Mouse (Mus musculus): ENCODE measurements around the gene Ak5.
"Not testable (repeated sequence)": the region's sequence is repeated elsewhere in the genome, so short reads cannot be mapped to it uniquely, and the experiment has no call there.

The Ak5 gene

DNA sequence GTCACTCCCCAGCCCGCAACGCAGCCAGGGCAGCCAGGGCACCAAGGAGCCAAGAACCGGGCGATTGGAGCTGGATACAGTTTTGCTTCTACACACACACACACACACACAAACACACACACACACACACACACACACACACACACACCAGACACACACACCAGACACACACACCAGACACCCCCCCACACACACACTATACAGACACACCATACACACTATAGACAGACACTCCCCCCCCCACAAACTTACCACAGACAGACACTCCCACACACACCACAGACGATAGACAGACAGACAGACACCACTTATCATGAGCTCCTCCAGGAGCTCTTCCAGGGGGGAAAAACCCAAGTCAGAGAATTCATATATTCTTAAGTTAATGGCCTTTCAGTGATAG lies at the start of gene Ak5:
Ak5 (minus strand) TSS at position 122 of the 400 bp plus-strand sequence.
- no peak for DNase-seq

DNA sequence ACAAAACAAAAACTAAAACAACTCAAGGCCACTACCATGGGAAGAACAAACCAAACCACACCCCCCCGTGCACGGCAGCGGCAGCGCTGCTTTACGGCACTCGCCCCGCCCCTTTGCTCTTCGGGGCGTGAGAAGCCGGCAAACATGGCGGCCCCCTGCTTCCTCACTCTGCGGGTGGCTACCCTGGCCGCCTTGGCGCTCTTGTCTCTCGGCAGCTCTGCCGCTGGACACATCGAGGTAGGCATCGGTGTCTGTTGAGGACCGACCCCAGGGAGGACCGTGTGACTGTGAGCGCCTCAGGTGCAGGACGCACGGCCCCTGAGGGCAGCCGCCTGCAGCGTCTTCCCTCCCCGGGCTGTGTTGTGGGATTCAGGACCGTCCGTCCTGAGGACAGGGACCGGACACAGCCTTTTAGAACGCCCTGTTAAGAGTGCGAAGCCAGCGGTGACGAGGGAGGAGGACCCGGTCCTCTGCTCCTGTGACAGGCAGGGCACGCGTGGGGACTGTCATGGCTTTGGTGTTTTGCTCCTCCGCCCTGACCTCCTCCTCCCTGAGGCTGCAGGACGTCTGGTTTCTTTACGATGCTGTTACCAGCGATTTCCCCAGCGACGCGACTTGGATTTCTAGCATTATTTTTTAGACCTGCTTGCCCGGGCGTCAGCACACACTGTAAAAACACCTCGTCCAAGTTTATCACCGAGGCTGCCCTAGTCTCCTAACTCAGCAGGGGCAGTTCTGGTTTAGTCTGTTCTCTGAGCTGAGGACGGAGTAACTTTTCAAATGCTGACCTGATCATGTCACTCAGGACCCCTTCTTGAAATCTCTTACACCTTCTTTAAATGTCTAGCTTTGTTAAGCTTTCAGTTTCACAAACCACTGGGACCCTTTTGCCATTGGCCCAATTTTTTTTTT lies 46.1 kb upstream of the Ak5 start, which contains the start of gene Pigk:
Pigk (plus strand) TSS at position 110 of the 912 bp plus-strand sequence.
- DNase-seq, result peak; percentile 88

DNA sequence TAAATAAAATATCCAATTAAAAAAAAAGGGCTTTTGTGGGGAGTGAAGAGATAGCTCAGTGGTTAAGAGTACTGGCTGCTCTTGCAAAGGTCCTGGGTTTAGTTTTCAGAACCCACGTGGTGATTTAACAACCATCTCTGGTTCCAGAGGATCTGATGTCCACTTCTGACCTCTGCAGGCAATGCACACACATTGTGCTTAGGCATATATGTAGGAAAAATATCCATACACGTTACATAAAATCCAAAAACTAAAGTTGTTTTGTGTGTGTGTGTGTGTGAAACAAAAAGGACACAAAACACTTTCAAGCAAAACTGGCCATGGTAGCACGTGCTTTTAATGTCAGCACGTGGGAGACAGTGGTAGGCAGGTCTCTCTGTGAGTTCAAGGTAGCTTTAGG lies 44.8 kb upstream of the Ak5 start:
- DNase-seq, result no peak

DNA sequence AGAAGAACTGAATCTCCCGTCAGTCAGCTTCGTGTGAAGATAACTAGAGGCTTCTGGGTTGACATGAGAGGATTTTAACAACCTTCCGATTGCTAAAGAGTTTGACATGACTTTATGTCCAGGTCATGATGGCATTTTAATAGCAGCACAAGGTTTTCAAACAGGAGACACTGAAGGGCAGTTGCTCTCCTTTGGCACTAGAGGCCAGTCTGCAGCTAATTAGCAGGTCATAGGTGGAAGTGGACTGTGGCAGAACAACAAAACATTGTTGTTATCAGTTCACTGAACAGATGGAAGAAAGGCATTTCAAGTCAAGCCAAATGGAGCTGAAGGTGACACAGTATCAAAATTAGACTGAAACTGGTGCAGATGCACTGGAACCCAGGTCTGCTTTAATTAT lies 41.8 kb upstream of the Ak5 start:
- DNase-seq, result no peak

DNA sequence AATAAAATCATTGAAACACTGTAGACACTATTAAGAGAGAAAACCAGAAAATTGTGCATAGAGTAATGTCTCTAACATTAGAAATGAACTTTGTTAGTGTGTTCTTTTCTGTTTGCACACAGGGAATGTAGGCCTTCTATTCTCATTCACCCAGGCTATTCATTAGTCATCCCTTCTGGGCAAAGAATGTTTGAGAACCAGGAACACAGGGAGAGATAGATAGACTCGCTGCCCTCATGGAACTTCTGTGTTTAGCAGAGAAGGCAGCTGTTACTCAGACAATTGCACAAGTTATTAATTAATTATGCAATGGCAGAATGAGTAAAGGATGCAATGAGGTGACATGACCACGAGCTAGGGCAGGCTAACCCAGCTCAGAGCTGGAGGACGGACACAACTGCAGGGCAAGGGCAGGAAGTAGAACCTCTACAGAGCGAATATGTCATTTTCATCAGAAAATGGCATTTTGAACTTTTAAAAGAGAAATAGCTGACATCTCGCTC lies 39.2 kb upstream of the Ak5 start:
- no peak for DNase-seq

DNA sequence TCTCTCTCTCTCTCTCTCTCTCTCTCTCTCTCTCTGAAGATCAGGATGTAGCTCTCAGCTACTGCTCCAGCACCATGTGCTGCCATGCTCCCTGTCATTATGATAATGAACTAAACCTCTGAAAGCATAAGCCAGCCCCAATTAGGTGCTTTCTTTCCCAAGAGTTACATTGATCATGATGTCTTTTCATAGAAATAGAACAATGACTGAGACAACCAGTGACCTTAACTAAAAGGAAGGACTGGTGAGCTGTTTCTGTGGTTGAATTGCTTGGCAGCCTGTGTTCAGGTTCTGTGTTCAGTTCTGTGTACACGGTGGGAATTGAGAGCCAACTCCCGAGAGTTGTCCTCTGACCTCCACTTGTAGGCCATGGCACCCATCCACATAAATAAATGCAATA lies 38.7 kb upstream of the Ak5 start:
- no peak for DNase-seq

DNA sequence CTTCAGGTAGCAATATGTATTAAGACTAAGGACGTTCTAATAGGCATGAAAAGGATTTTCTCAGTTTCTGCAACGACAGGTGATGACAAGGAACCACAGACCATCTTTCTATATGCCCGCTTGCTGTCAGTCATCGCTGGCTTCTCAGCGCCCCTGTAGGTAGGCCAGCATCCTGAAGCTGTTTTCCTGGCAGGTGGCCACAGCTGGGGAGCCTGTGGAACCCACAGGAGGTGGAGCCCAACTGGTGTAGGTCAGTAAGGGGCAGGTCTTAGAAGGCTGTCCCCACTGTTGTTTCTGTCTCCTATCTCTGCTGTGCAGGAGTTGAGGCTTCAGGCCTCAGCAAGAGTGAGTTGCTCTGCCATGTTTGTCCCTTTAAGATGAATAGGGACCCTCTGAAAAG lies 37.7 kb upstream of the Ak5 start:
- no peak for DNase-seq

DNA sequence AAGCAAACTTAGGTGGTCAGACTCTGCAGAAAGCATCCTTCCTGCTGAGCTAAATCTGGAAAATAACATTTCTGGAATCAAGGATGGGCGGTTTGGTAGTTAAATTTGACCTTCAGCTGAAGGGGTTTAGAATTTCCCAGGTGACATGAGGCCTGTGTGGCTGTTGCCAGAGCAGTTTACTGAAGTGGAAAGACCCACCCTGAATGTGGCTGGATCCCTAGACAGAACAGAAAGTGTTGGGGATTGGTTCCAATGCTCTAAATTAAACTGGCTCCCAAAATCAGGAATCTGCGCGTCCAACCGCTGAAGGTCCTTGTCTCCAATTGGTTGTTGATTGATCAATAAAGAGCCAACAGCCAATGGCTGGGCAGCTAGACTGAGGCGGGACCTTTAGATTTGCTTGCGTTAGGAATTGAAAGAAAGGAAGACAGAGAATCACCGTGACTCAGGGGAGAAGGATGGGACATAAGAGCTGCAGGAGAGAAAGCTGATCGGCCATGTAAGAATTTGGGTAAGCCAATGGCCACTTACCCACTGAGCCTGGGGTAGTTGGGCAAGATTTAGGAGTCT lies 34.2 kb upstream of the Ak5 start:
- DNase-seq, result no peak

DNA sequence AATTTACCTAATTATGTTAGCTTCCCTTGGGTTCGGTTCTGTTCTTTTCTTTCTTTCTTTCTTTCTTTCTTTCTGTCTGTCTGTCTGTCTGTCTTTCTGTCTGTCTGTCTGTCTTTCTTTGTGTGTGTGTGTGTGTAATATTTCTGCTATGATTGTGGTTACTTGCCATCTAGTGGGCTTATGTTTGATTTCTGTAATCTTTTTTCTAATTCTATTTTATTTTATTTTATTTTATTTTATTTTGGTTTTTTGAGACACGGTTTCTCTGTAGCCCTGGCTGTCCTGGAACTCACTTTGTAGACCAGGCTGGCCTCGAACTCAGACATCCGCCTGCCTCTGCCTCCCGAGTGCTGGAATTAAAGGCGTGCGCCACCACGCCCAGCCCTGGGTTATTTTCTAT lies 33.4 kb upstream of the Ak5 start:
- DNase-seq, result not testable (repeated sequence)

DNA sequence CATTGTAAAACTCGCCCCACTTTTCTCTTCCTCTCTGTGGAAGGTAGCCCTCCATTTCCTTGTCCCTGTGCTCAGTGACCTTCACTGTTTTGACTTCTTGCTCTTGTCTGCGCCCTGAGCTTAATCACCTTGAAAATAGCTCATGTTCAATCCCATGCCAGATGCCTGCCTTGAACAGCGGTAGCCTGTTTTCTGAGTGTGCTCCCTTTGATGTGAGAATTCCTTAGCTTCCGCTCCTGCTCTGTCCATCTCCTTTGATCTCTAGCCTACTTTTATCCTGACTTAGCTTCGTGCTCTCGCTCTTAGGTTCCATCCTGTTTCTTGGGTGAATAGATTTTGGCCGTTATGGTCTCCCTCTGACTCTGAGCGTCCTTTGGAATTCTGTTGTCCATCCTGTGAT lies 31.1 kb upstream of the Ak5 start:
- DNase-seq, result no peak

DNA sequence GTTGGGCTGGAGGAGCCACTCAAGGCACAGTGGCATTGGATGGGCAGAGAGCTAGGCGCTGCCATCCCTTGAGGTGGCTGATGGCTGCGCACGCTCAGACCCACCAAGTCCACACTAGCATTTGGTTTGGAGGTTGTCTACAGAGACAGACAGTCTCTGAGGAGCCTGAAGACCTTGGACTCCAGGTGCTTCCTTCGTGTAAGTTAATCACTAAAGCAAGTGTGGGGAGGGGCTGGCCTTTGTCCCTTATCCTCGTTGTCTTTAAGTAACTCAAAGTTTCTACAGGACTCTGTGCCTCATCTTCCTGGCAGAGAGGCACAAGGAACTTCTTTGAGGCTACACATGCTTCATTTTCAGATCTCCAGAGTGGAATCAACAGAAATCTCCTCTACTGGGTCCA lies 29.9 kb upstream of the Ak5 start:
- no peak for DNase-seq

DNA sequence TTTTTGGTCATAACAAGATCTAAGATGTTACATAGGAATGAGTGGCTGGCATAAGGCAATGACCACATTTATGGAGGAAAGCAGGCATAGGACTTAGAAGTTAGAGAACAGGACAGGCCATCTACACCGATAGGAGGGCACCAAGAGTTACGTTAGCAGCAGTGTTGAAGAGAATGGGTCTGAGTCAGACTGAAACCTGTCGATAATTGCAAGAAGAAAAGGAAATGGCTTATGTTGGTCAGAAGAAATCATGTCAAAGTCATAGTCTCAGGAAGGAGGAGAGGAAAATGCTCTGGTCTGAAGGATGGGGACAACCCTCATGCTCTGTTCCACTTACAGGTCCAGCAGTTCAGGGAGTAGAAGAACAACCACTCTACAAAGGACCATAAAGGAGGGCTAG lies 26.8 kb upstream of the Ak5 start:
- DNase-seq, result no peak

DNA sequence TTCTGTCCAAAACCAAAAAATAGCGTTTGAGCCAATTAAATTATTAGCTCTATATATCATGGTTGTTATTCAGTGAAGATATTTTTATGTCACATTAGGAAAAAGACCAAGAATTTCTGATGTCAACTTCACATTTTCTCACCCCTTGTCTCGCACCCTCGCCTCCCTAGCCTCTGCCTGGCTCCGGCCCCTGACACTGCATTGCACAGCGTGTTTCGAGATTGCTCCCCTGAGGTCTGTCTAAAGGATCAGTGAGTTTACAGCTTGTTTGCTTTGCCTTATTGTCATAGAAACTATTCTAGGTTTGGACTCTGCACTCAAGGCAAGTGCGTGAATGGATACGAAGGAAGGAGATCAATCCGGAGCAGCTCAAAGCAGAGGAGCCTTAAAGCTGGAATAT lies 20.9 kb upstream of the Ak5 start:
- DNase-seq, result no peak

DNA sequence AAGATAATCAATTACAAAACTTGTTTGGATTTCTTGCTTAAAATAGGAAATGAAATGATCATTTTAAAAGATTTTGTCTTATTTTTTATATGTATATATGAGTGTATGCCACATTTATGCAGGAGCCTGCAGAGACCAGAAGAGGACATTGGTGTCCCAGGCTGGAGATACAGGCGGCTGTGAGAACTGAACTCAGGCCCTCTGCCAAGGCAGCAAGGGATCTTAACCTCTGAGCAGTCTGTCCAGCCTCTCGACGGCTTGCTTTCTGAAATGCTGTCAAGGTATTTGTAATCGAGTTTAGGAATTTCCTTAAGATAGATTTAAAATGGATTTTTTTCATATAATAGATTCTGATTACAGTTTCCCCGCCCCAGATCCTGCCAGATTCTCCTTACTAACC lies 20.4 kb upstream of the Ak5 start:
- DNase-seq, result no peak

DNA sequence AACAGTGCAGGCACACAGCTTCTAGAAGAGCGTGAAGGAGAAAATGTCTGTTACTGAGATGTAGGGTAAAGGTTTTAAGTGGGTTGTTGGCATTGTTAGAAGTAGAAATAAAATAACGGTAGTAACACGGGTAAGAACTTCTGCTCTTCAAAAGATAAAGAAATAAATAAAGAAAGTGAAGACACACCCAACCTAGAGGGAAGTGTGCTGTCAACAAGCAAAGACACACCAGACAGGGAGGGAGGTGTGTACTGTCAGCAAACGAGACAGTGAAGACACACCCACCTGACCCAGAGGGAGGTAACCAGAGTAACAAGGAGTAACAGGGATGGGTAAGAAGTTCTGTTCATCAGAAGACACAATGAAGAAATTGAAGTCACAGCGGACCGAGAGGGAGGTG lies 6.5 kb upstream of the Ak5 start:
- no peak for DNase-seq

DNA sequence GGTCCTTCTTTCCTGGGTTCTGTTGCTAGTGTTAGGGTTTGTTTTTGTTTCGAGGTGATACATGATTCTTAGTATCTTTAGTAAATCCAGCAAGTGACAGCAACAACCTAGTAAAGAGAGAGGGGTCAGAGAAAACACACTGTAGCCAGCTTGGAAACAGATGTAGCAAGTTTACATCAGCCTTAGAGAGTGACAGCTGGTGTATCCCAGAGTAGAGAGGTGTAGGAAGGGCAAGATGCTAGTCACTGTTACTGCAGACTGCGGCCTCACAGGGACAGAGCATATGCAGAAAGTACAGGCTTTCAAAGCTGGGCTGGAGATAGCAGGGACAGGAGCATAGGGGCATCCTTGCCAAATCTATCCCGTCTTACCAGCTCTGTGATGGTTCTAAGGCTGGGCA lies 1.6 kb upstream of the Ak5 start:
- no peak for DNase-seq

DNA sequence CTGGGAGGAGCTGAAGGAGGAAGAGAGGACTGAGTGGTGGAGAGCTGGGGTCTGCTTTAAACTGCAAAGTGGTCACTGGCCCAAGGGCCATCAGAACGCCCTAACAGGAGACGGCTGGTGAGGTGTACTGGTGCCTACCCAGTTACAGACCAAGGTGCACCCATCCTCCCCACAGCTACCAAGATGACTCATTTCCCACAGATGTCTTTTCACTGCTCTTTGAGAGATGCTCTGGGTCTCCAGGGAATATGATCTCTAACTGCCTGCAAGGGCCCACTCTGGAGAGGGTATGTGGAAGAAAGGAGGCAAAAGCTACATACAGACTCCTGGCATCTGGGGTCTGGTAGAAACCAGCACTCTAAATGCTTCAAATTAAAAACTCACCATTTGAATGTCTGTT lies 633 bp upstream of the Ak5 start:
- no peak for DNase-seq

DNA sequence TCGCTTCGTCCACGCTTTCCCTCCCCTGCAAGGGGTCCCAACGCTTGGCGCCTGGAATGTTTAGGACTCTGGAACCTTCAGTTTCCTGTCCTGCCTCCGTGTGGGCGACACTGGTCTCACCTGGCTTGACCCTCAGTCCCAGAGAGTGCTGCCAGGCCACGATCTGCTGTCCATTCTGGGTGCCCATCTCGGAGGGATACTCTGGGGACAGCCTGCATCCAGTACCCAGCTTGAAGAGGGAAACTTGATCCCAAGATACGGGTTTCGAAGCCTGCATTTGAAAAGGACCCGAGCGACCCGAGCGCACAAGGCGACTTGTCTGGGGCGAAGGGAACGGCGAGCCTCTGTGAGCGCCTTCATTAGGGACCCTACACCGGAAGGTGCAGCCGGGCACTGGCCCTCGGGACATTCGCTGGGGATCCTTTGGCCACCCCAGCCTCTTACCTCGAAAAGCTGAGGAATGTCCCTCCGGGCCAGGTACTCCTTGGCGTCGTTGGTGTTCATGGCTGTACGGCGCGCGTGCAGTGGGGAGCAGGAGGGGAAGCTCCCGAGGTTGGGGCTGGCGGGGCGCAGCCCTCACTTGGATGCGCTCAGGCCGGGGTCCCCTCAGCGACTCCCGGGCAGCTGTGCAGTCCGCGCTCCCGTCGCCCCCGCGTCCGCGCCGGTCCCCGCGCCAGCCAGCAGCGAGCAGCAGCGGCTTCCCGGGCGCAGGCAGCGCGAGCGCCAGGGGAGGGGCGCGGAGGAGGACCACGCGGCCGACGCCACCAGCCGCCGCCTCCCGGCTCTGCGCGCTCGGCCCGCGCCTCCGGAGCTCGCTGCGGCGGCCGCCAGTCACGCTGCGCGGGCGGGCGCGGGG lies 576 bp downstream of the Ak5 start:
- no peak for DNase-seq

DNA sequence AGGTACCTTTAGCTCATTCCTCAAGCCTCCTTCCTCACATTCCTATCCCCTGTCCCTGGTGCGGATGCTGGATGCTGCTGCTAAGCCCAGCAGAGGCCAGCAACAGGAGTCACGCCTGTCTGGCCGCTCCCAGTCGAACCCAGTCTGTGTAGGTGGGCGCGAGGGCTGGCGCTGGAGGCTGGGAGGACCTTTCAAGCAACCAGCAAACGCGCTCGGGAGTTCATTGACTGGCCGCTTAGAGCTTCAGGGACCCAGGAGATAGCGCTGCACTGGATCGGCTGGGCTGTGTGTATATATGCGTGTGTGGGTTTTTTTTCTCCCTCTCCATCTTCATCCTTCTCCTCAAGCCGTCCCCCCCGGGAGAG lies 1.2 kb downstream of the Ak5 start:
- DNase-seq, result no peak

DNA sequence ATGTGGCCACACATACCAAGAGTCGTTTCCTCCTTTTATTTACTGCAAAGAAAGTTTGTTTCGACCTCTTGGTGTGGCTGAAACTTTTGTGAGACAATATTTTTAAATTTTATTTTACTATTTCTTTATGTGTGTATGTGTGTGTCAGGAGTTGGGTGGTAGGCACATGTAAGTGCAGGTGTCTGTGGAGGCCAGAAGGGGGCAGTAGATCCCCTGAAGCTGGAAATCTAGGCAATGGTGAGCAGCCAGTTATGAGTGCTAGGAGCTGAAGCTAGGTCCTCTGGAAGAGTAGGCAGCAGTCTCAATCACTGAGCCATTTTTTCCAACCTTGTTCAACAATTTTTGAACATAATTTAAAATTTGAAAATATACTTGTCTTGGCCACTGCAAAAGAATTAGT lies 9.6 kb downstream of the Ak5 start:
- DNase-seq, result no peak

DNA sequence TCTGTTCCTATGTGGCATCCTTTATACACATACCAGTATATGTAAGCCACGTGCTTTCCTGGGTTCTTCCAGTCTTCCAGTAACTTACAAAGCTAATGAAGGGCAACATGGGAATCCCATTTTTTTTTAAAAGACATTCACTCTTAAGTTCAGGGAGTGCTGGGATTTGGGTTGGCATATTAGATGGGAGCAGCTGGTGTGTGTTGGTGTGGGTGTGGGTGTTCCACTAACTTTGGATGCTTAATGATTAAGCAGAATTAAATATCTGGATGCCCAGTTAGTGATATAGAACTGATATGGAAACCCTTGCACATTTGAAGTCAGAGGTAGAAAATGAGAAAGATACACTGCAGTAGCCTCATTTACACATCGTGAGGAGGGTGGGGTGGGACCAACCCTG lies 16.2 kb downstream of the Ak5 start:
- DNase-seq, result no peak

DNA sequence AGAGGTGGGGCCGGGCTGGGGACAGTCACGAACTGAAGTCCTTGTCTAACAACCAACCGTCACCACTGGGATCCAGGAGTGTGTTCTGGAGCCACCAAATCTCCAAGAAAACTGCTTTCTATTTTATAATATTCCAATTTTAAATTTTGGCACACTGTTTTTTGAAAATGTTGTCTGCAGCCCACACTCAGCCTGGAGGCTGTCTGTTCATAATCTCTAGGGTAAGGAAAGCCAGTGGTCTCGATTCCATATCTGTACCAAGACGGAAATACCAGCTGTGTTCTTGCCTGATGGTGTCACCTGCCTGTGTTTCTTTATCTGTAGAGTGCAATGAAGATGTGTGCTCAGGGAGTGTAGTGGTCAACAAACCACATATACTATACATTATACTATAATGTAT lies 23.6 kb downstream of the Ak5 start:
- no peak for DNase-seq

DNA sequence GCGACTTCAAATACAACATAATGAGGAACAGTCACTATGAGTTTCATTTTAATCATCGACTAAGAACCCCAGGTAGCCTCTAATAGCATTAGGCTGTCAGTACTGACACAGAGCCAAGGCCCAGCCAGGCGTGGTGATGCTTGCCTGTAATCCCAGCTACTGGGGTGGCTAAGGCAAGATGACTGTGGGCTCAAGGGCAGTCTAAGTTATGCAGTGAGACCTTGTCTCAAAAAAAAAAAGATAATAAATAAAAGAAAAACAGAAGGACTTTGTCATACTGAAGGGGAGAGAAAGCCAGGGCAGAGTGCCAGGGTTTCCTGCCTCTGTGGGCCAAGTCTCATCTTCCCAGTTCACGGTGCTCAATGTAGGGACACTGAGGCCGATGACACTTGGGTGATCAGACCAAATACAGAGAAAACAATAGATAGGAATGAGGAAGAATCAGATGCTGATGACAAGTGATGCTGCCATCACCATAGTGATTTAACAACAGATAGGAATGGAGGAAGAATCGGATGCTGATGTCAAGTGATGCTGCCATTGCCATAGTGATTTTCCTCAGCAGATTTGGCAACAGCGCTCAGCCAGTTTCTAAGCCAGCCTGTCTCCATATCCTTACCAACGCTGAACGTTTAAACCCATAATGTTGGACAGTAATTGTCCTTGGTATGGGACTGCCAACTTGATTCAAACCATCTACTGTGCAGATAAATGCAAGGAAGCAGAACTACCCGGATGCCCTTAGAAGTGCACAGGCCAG lies 42.9 kb downstream of the Ak5 start:
- no peak for DNase-seq

All from cerebellum, adult 9-10 months (tissue).